Mouse (Mus musculus) c-Kit-positive CD71-positive TER-119-negative erythroid progenitor cells, embryonic 14.5 days (primary cell): ENCODE data around the gene Gpn3.

Experiments used
- DNase-seq: peaks from one replicate; pipeline ENCODE4 v3.0.0-alpha.2; 2013; ENCODE audit warnings: low read depth

Gpn3 gene

DNA sequence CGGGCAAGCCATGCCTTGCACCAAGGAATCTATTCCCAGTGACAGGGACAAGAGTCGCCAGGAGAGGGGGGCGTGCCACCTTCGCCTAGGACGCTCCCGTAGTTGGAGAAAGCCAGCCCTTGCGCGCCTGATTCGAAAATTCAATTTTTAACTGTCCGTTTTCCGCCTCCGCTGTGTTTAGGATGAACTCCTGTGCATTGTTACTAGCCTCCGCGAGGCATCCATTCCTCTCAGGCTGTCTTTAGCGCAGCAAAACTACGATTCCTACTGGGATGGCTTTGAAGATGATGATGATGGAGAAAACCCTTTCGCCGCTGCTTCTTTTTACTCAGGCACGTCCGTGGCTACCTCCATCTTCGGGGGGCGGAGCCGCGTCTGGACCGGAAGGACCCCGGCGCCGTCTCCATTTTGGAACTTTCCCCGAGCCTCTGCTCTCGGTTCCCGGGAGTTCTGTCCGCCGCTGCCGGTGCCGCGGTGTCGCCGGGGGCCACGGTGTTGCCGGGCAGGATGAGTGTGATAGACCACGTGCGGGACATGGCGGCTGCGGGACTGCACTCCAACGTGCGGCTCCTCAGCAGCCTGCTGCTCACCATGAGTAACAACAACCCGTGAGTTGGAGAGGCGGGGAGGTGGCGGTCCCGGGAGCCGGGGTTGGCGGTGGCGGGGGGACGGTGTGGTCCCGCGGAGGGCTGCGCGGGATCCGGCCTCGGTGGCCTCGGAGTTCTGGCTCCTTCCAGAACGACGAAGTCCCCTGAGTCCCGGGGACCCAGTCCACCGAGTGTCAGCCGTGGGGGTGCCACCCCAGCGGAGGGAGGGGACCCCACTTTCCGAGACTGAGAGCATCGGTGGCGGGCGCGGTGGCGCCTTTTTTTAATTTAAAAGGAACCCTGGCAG is 50.6 kb downstream of the Gpn3 start:
- peak; percentile 83 for DNase-seq

DNA sequence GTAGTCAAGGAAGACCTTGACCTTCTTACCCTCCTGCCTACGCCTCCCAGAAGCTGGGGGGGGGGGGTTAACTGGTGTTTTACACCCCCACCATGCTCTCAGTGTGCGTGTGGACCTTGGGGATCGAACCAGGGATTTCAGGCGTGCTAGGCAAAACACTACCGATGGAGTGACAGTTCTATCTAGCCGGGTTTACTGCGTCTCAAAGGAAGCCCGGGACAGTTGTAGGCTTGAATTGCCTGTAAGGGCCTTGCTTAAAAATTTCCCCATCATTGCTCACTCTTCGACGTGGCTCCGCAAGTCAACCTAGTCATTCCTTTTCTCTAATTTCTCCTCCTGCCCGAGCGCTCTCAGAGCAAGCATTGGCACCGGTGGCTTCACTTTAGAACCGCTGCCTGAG is 51.4 kb downstream of the Gpn3 start:
- no peak for DNase-seq

DNA sequence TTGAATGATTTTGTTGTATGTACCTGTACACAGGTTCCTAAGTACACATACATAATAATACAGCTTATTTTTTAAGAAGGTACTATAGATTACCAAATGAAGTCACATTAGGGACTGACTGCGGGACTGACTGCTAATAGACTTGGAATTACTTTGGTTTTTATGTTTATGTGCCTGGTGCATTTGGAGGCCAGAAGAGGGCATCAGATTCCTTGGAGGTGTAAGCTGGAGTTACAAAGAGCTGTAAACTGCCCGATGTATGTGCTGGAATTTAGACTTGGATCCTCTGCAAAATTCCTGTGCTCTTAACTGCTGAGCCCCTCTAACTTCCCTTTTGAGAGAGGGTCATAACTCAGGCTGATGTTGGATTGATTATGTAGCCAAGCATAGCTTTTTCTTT is 53.9 kb downstream of the Gpn3 start:
- no peak for DNase-seq

DNA sequence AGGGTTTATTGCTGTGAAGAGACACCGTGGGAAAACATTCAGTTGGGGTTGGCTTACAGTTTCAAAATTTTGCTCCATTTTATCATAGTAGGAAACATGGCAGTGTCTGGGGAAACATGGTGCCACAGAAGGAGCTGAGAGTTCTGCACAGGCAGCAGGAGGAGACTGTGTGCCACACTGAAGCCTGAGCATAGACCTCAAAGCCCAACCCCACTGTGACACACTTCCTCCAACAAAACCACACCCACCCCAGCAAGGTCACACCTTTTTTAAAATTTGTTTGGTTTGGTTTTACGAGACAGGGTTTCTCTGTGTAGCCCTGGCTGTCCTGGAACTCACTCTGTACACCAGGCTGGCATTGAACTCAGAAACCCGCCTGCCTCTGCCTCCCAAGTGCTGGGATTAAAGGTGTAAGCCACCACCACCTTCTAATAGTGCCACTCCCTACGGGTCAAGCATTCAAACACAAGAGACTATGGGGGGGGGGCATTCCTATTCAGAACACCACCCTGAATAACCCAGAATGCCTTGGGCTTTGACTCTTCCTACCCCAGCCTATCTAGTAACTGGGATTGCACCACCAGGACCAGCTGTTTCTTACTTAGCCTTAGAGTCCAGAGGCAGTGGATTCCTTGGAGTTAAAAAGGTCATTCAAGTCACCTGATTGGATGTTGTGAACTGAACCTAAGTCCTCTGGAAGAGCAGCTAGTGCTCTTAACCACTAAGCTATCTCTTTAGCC is 58.5 kb downstream of the Gpn3 start:
- no peak for DNase-seq

DNA sequence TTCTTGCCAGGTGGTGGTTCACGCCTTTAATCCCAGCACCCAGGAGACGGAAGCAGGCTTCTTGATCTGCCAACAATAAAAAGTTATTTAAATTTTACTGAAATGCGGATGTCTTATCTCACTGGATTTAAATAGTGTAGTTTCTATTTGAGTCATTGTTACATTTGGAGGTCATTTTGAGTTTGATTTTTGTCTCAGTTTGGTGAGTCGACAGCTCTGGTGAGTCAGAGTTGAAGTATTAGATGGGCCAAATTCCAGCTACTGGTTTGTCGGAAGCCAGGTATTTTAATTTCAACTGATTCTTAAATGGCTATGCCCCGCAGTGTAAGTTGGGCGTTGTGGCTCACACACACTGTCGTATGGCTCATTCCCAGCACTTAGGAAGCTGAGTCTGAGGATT is 59.5 kb downstream of the Gpn3 start:
- DNase-seq = no peak
